Mouse (Mus musculus) hindbrain, embryonic 15.5 days (tissue): ENCODE results near the gene Mtcl1. TPM values are rescaled to one million over a fixed set of nuclear protein-coding genes. Genes with fewer than 3 reads are reported as not detected.
A peak's percentile ranks its signal among the peaks of the same experiment; 100 is the strongest.

Experiments used
- ATAC-seq: fragments of 200-750 bp; cut with Nextera tagmentation; 2 replicates; pipeline ENCODE4 v1.8.0; 2017; ENCODE audit warnings: low read depth, moderate number of reproducible peaks, moderate TSS enrichment; ENCODE audit not compliant: low FRiP score
- H3K27ac ChIP-seq: fragments of 300-500 bp; sonication (generic); replicated peaks from 2 replicates; pipeline ENCODE4 v1.5.1; 2015; ENCODE audit warnings: mild to moderate bottlenecking, inconsistent platforms
- H3K27me3 ChIP-seq: fragments of 300-500 bp; sonication (generic); 2 replicates; pipeline ENCODE4 v1.6.1; 2015; ENCODE audit warnings: control low read depth, inconsistent platforms
- H3K36me3 ChIP-seq: fragments of 300-500 bp; sonication (generic); 2 replicates; pipeline ENCODE4 v1.6.1; 2015; ENCODE audit warnings: control low read depth, inconsistent platforms
- H3K4me1 ChIP-seq: fragments of 300-500 bp; sonication (generic); replicated peaks from 2 replicates; pipeline ENCODE4 v1.6.1; 2015; ENCODE audit warnings: control low read depth, inconsistent platforms
- H3K4me2 ChIP-seq: fragments of 300-500 bp; sonication (generic); 2 replicates; pipeline ENCODE4 v1.6.1; 2015; ENCODE audit warnings: moderate library complexity, mild to moderate bottlenecking, inconsistent platforms
- H3K4me3 ChIP-seq: fragments of 300-500 bp; sonication (generic); 2 replicates; pipeline ENCODE4 v1.5.1; 2015; ENCODE audit warnings: mild to moderate bottlenecking, inconsistent platforms
- H3K9ac ChIP-seq: fragments of 300-500 bp; sonication (generic); 2 replicates; pipeline ENCODE4 v1.6.1; 2015; ENCODE audit warnings: inconsistent platforms
- H3K9me3 ChIP-seq: fragments of 300-500 bp; sonication (generic); 2 replicates; pipeline ENCODE4 v1.6.1; 2016; ENCODE audit warnings: control low read depth, inconsistent platforms
- WGBS: fragments of 180-500 bp; shearing (Covaris S2); methylation state at CpG from one replicate; pipeline ENCODE4 v1.1.7; 2015; 5-methylcytosine and 5-hydroxymethylcytosine counted together
- polyA plus RNA-seq: library from polyadenylated mRNA; unstranded; fragments of >200 nt; fragmentation: Nextera tagmentation; extraction: Ambion mirVana; gene quantifications from 2 replicates; pipeline ENCODE4 v1.2.1, GENCODE M21; 2015

Gene Mtcl1
- polyA plus RNA-seq, 1 experiment from 2014 or later = 38.8 TPM

DNA sequence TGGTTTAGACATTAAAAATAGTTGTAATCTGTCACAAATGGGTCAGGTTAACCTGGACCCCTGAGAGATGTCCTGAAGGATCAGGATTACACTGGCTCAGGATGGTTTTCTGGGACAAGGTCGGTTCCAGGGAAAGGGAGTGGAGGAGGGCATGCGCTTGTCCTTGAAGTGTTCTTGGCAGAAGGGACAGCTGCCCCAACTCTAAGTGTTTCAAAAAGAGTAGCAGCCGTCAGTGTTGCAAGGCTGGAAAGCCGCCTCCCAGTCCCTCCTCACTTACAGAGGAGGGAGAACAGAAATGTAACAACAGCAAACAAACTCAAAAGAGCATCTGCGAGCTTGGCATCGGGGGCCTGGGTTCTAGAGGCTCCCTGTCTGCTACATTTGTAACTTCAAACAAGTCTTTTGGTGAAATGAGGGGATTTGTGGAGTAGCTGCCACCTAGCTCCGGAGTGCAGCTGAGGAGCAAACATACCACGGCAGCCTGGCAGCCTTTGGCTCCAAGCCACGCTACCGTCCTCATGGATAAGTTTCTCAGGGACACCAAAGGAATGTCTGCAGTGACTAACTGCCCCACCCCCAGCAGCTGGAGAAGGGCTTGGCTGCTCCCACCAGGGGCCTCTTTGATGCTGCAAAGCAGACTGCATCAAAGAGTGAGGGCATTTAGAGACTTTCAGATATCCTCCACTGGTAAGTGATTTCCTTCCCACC is 44.5 kb downstream of the Mtcl1 start:
- H3K27ac ChIP-seq = peak overlapping the region; percentile 30
- H3K27me3 ChIP-seq = no peaks in the 10 kb centered on the region
- 0 out of 2 replicates have a peak, but pooled peaks cover 4% of the 10 kb centered on the region for H3K36me3 ChIP-seq
- ATAC-seq = peak; percentile 36; the same call in 1 of the 2 replicates
- no peak overlapping the region for H3K9ac ChIP-seq
- peaks cover 51% of the 10 kb centered on the region for H3K4me1 ChIP-seq
- peak overlapping the region; percentile 28 for H3K4me2 ChIP-seq
- no peaks in the 10 kb centered on the region for H3K9me3 ChIP-seq
- 18% methylated on average over 10 of the region's 10 CpGs for WGBS
- H3K4me3 ChIP-seq = no peak overlapping the region

DNA sequence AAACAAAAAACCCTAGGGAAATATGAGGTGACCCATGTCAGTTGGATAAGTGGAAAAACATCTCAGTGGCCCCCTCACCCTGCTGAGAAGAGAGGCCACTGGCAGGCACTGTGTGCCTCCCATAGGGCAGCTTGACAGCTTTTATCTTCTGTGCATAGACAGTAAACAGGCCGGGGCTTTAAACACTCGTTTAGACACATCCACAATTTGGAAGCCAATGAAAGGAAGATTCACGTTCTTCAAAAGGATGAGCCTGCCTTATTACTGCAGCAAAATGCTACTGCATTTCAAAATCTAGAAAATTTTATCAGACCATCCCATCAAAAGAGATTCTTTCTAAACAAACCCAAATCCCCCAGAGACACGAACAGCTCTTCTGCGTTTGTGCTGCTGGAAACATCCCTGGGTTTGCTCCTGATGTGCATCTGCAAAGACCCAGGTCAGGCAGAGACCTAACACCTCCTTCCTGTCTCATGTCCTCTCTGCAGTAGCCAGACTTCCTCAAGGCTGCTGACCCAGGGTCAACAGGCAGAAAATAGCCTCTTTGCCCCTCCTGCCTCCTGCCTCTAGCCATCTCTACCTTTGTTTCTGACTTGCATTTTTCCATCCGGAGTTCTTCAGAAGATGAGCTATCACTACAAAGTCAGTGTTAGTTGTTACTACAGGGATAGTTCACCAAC is 46.6 kb downstream of the Mtcl1 start:
- WGBS = 10% methylated on average over 6 of the region's 6 CpGs
- peak overlapping the region; percentile 37; the same call in 1 of the 2 replicates for H3K27ac ChIP-seq
- no peak for ATAC-seq
- peaks cover 50% of the 10 kb centered on the region for H3K4me1 ChIP-seq
- H3K9ac ChIP-seq = no peak overlapping the region
- no peaks in the 10 kb centered on the region for H3K36me3 ChIP-seq
- H3K27me3 ChIP-seq = no peaks in the 10 kb centered on the region
- no peak overlapping the region for H3K4me3 ChIP-seq
- no peak overlapping the region for H3K4me2 ChIP-seq
- H3K9me3 ChIP-seq = no peaks in the 10 kb centered on the region

DNA sequence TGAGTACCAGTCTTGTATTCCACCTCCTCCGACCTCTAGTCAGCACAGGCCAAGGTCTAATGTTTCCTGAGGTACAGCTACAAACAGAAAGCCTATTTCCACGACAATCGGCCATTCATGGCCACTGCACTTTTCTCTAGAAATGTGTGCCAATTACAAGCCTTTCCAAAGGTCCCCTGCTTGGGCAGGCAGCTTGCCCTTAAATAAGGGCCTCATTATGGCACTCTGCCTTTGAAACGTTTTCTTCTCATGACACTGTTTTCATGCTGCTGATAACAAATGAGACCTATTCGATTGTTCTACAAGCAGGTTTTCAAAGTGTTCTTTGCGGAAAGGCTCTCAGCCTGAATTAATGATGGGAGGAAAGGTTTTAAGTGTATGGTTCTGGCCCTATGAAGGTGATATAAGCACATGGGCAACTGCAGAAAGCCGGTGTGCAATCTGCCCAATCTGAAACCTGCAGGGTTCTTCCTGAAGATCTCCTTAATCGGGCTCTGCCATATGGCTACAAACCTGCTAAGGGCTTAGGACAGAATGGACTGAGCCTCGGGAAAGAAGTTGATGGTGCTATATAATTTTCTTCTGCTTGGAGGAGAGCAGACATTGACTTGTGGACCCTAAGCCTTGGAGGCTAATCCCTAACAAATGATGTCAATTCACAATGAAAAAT is 47.8 kb downstream of the Mtcl1 start:
- Histone ChIP-seq H3K9me3 (no peaks in the 10 kb centered on the region), H3K4me2 (no peak overlapping the region), H3K27ac (0 out of 2 replicates have a peak overlapping the region, but pooled peaks have one; percentile 38), H3K4me1 (peaks cover 41% of the 10 kb centered on the region), H3K27me3 (no peaks in the 10 kb centered on the region), H3K9ac (no peak overlapping the region), H3K4me3 (no peak overlapping the region), H3K36me3 (no peaks in the 10 kb centered on the region)
- 27% methylated on average over 9 of the region's 9 CpGs for WGBS
- no peak for ATAC-seq

DNA sequence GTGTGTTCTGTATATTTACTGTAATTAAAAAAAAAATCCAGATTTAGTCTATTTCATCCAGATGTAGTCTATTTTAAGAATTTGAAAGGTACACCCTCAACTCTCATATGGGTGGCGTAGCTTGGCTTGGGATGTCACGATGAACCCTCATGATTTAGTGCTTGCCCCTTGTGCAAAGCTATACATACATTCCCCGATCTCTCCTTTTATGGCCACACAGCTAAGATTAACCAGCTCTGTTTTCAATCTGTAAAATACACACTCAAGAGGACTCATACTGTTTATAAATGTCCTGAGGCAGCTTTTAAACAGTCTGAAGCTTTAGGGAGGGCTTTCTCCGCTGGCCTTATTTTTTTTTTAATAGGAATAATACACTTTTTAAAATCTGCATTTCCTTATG is 49.8 kb downstream of the Mtcl1 start:
- Histone ChIP-seq H3K4me2 (no peak overlapping the region), H3K27ac (no peak overlapping the region), H3K4me3 (no peak overlapping the region), H3K27me3 (no peaks in the 10 kb centered on the region), H3K36me3 (no peaks in the 10 kb centered on the region), H3K9ac (no peak overlapping the region), H3K4me1 (peaks cover 26% of the 10 kb centered on the region), H3K9me3 (no peaks in the 10 kb centered on the region)
- ATAC-seq = no peak
- 95% methylated on average over 4 of the region's 4 CpGs for WGBS

GRCm38 (mm10) chr17:66394571-66394970 is 55.0 kb downstream of the Mtcl1 start:
- no peaks in the 10 kb centered on the region for H3K9me3 ChIP-seq
- no peak overlapping the region for H3K9ac ChIP-seq
- 40% methylated on average over 9 of the region's 9 CpGs for WGBS
- H3K4me1 ChIP-seq = peaks cover 5% of the 10 kb centered on the region
- ATAC-seq = no peak
- no peak overlapping the region for H3K4me3 ChIP-seq
- no peaks in the 10 kb centered on the region for H3K36me3 ChIP-seq
- no peak overlapping the region for H3K4me2 ChIP-seq
- no peak overlapping the region for H3K27ac ChIP-seq
- no peaks in the 10 kb centered on the region for H3K27me3 ChIP-seq

- no peaks in the 10 kb centered on the region for H3K9me3 ChIP-seq
- no peak for ATAC-seq
- no peak overlapping the region for H3K4me3 ChIP-seq
- H3K4me2 ChIP-seq = no peak overlapping the region
- no peak overlapping the region for H3K27ac ChIP-seq
- H3K27me3 ChIP-seq = no peaks in the 10 kb centered on the region
- 0 out of 2 replicates have a peak, but pooled peaks cover 5% of the 10 kb centered on the region for H3K36me3 ChIP-seq
- 81% methylated on average over 4 of the region's 4 CpGs for WGBS
- H3K4me1 ChIP-seq = no peaks in the 10 kb centered on the region; the same call in 1 of the 2 replicates
- no peak overlapping the region for H3K9ac ChIP-seq
Observed at GRCm38 (mm10) chr17:66388307-66388706, 61.2 kb downstream of the Mtcl1 start.

- no peak for ATAC-seq
- no peak overlapping the region for H3K4me3 ChIP-seq
- H3K27me3 ChIP-seq = no peaks in the 10 kb centered on the region
- WGBS = 67% methylated on average over 6 of the region's 6 CpGs
- no peaks in the 10 kb centered on the region for H3K9me3 ChIP-seq
- peaks cover 19% of the 10 kb centered on the region; the same call in 1 of the 2 replicates for H3K36me3 ChIP-seq
- no peaks in the 10 kb centered on the region for H3K4me1 ChIP-seq
- H3K4me2 ChIP-seq = no peak overlapping the region
- no peak overlapping the region for H3K9ac ChIP-seq
- no peak overlapping the region for H3K27ac ChIP-seq
Observed at GRCm38 (mm10) chr17:66381338-66381737, 68.2 kb downstream of the Mtcl1 start.

- WGBS = 95% methylated on average over 22 of the region's 22 CpGs
- Histone ChIP-seq H3K36me3 (peaks cover 19% of the 10 kb centered on the region; the same call in 1 of the 2 replicates), H3K27me3 (no peaks in the 10 kb centered on the region), H3K9ac (no peak overlapping the region), H3K4me3 (no peak overlapping the region), H3K27ac (no peak overlapping the region), H3K4me1 (no peaks in the 10 kb centered on the region), H3K4me2 (no peak overlapping the region), H3K9me3 (no peaks in the 10 kb centered on the region)
- no peak for ATAC-seq
Observed at GRCm38 (mm10) chr17:66379900-66380857, 69.4 kb downstream of the Mtcl1 start.

DNA sequence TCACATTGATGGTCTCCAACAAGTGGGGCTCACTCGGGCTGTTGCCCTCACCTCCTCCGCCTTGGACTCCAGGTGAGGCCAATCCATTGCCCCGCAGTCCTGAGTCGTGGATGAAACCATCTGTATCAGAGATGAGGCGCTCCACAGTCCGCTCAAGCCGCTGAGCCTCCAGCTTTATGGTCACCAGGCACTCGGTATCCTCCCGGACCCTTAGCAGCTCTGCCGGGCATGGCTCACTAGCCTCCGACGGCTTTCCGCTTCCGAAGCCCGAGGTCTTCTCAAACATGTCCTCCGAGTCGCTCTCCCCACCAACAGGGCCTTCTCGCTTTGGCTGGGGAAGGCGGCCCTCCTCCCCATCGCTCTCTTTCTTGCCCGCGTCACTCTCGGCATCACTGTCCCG is 70.2 kb downstream of the Mtcl1 start:
- Histone ChIP-seq H3K4me3 (no peak overlapping the region), H3K27ac (no peak overlapping the region), H3K9ac (no peak overlapping the region), H3K27me3 (no peaks in the 10 kb centered on the region), H3K36me3 (peaks cover 19% of the 10 kb centered on the region; the same call in 1 of the 2 replicates), H3K4me2 (no peak overlapping the region), H3K9me3 (no peaks in the 10 kb centered on the region), H3K4me1 (no peaks in the 10 kb centered on the region)
- no peak for ATAC-seq
- 96% methylated on average over 24 of the region's 24 CpGs for WGBS

- Histone ChIP-seq H3K9ac (no peak overlapping the region), H3K9me3 (no peaks in the 10 kb centered on the region), H3K36me3 (peaks cover 14% of the 10 kb centered on the region; the same call in 1 of the 2 replicates), H3K4me3 (no peak overlapping the region), H3K27ac (no peak overlapping the region), H3K4me2 (no peak overlapping the region), H3K27me3 (no peaks in the 10 kb centered on the region), H3K4me1 (no peaks in the 10 kb centered on the region)
- 93% methylated on average over 17 of the region's 17 CpGs for WGBS
- ATAC-seq = no peak
Observed at GRCm38 (mm10) chr17:66378127-66378526, 71.4 kb downstream of the Mtcl1 start.

- 58% methylated on average over 14 of the region's 14 CpGs for WGBS
- Histone ChIP-seq H3K9ac (no peak overlapping the region), H3K9me3 (no peaks in the 10 kb centered on the region), H3K4me2 (no peak overlapping the region), H3K27ac (no peak overlapping the region), H3K27me3 (no peaks in the 10 kb centered on the region), H3K36me3 (peaks cover 12% of the 10 kb centered on the region; the same call in 1 of the 2 replicates), H3K4me1 (no peaks in the 10 kb centered on the region), H3K4me3 (no peak overlapping the region)
- no peak for ATAC-seq
Observed at GRCm38 (mm10) chr17:66374633-66375272, 74.8 kb downstream of the Mtcl1 start.
